Mouse (Mus musculus): ENCODE measurements around the gene 1700037C18Rik.

GRCm38 (mm10) chr16:3885065-3885670 is 23.3 kb downstream of the 1700037C18Rik start:
- no peak for TF ChIP-seq POLR2A (IDR thresholded peaks at IDR 0.05; ENCODE audit: control insufficient read depth in 1 of 2, insufficient read depth in 1 of 2, low read depth in 1 of 2, low read length in 2 of 2, poor library complexity in 1 of 2)
- TF ChIP-seq MXI1 (IDR thresholded peaks at IDR 0.05; ENCODE audit: low read depth, low read length) = peak; percentile 40; the same call in 1 of the 2 replicates
- TF ChIP-seq CTCF (IDR thresholded peaks at IDR 0.05 in 2 of 3, conservative IDR thresholded peaks at IDR 0.05 in 1 of 3; ENCODE audit: control insufficient read depth in 1 of 3, insufficient read depth in 1 of 3, low read depth in 2 of 3, low read length in 3 of 3, poor library complexity in 1 of 3, severe bottlenecking in 1 of 3) = no peak
- TF ChIP-seq ZC3H11A (IDR thresholded peaks at IDR 0.05; ENCODE audit: low read depth, low read length) = no peak
- no peak for TF ChIP-seq TCF12 (IDR thresholded peaks at IDR 0.05; ENCODE audit: low read depth, low read length)
- TF ChIP-seq ZKSCAN1 (IDR thresholded peaks at IDR 0.05; ENCODE audit: low read depth, low read length) = no peak
- TF ChIP-seq ETS1 (IDR thresholded peaks at IDR 0.05; ENCODE audit: low read depth, low read length) = no peak
- TF ChIP-seq ELF1 (IDR thresholded peaks at IDR 0.05; ENCODE audit: low read depth, low read length) = no peak

All from MEL (cell line).